Mouse (Mus musculus): ENCODE data around the gene A1bg. TPM values are rescaled to one million over a fixed set of nuclear protein-coding genes. Genes with fewer than 3 reads are reported as not detected.
A peak's percentile ranks its signal among the peaks of the same experiment; 100 is the strongest.

The A1bg gene
- polyA plus RNA-seq (2014; fragmentation: Nextera tagmentation; extraction: Ambion mirVana), result 0.09 TPM in 1 of 2 replicates, not detected in the other

GRCm38 (mm10) chr15:60922912-60923311, at the start of gene A1bg:
Gene A1bg, minus strand, starts transcription at chr15:60923012.
- H3K36me3 ChIP-seq (ENCODE audit: control insufficient read depth, insufficient read depth, low read length), result no peaks in the 10 kb centered on the region
- no peak within 1 kb of the TSS for H3K4me2 ChIP-seq (replicated peaks; ENCODE audit: low read depth, low read length)
- H3K27me3 ChIP-seq (ENCODE audit: control insufficient read depth, insufficient read depth, low read length), result no peaks in the 10 kb centered on the region
- H3K4me3 ChIP-seq (ENCODE audit: low read depth, low read length), result no peak within 1 kb of the TSS
- no peaks in the 10 kb centered on the region for H3K9me3 ChIP-seq (ENCODE audit: control insufficient read depth, low read length)
- H3K4me1 ChIP-seq (replicated peaks; ENCODE audit: control insufficient read depth, insufficient read depth, low read length), result no peaks in the 10 kb centered on the region
- no peak for DNase-seq (ENCODE audit: low spot score)
- H3K9ac ChIP-seq (ENCODE audit: low read depth, low read length), result no peak within 1 kb of the TSS
- H3K27ac ChIP-seq (ENCODE audit: low read depth, low read length), result no peak within 1 kb of the TSS
- ATAC-seq (ENCODE audit: low FRiP score), result no peak

GRCm38 (mm10) chr15:60968549-60968861, 45.7 kb upstream of the A1bg start:
- peaks cover 3% of the 10 kb centered on the region; the same call in 1 of the 2 replicates for H3K4me1 ChIP-seq (replicated peaks; ENCODE audit: control insufficient read depth, insufficient read depth, low read length)
- DNase-seq (ENCODE audit: low spot score), result no peak

GRCm38 (mm10) chr15:60967841-60968548, 45.2 kb upstream of the A1bg start:
- Histone ChIP-seq H3K9ac (ENCODE audit: low read depth, low read length) (no peak overlapping the region), H3K27ac (ENCODE audit: low read depth, low read length) (peak overlapping the region; percentile 68), H3K27me3 (ENCODE audit: control insufficient read depth, insufficient read depth, low read length) (no peaks in the 10 kb centered on the region), H3K4me3 (ENCODE audit: low read depth, low read length) (no peak overlapping the region), H3K9me3 (ENCODE audit: control insufficient read depth, low read length) (no peaks in the 10 kb centered on the region), H3K36me3 (ENCODE audit: control insufficient read depth, insufficient read depth, low read length) (no peaks in the 10 kb centered on the region), H3K4me1 (replicated peaks; ENCODE audit: control insufficient read depth, insufficient read depth, low read length) (peaks cover 3% of the 10 kb centered on the region; the same call in 1 of the 2 replicates), H3K4me2 (replicated peaks; ENCODE audit: low read depth, low read length) (peak overlapping the region; percentile 6; the same call in 1 of the 2 replicates)
- DNase-seq (ENCODE audit: low spot score), result peak; percentile 70
- ATAC-seq (ENCODE audit: low FRiP score), result peak; percentile 96
- WGBS, result 30% methylated on average over 9 of the region's 9 CpGs

More at GRCm38 (mm10) chr15:60968549-60968861, 45.7 kb upstream of the A1bg start:
- no peak overlapping the region for H3K4me3 ChIP-seq (ENCODE audit: low read depth, low read length)
- H3K36me3 ChIP-seq (ENCODE audit: control insufficient read depth, insufficient read depth, low read length), result no peaks in the 10 kb centered on the region
- H3K9ac ChIP-seq (ENCODE audit: low read depth, low read length), result no peak overlapping the region
- H3K9me3 ChIP-seq (ENCODE audit: control insufficient read depth, low read length), result no peaks in the 10 kb centered on the region
- no peaks in the 10 kb centered on the region for H3K27me3 ChIP-seq (ENCODE audit: control insufficient read depth, insufficient read depth, low read length)
- WGBS, result 32% methylated on average over 1 of the region's 1 CpGs
- H3K4me2 ChIP-seq (replicated peaks; ENCODE audit: low read depth, low read length), result no peak overlapping the region
- ATAC-seq (ENCODE audit: low FRiP score), result no peak
- H3K27ac ChIP-seq (ENCODE audit: low read depth, low read length), result peak overlapping the region; percentile 68

GRCm38 (mm10) chr15:60925686-60926085, 2.9 kb upstream of the A1bg start:
- no peaks in the 10 kb centered on the region for H3K27me3 ChIP-seq (ENCODE audit: control insufficient read depth, insufficient read depth, low read length)
- H3K4me2 ChIP-seq (replicated peaks; ENCODE audit: low read depth, low read length), result no peak overlapping the region
- WGBS, result 82% methylated on average over 4 of the region's 4 CpGs
- H3K9me3 ChIP-seq (ENCODE audit: control insufficient read depth, low read length), result no peaks in the 10 kb centered on the region
- no peaks in the 10 kb centered on the region for H3K36me3 ChIP-seq (ENCODE audit: control insufficient read depth, insufficient read depth, low read length)
- no peak overlapping the region for H3K27ac ChIP-seq (ENCODE audit: low read depth, low read length)
- DNase-seq (ENCODE audit: low spot score), result no peak
- H3K4me1 ChIP-seq (replicated peaks; ENCODE audit: control insufficient read depth, insufficient read depth, low read length), result no peaks in the 10 kb centered on the region
- no peak overlapping the region for H3K4me3 ChIP-seq (ENCODE audit: low read depth, low read length)
- no peak overlapping the region for H3K9ac ChIP-seq (ENCODE audit: low read depth, low read length)
- no peak for ATAC-seq (ENCODE audit: low FRiP score)

GRCm38 (mm10) chr15:60903763-60904697, 18.8 kb downstream of the A1bg start:
- WGBS, result 39% methylated on average over 6 of the region's 6 CpGs
- Histone ChIP-seq H3K36me3 (ENCODE audit: control insufficient read depth, insufficient read depth, low read length) (no peaks in the 10 kb centered on the region), H3K9me3 (ENCODE audit: control insufficient read depth, low read length) (no peaks in the 10 kb centered on the region), H3K27ac (ENCODE audit: low read depth, low read length) (no peak overlapping the region), H3K27me3 (ENCODE audit: control insufficient read depth, insufficient read depth, low read length) (no peaks in the 10 kb centered on the region), H3K4me1 (replicated peaks; ENCODE audit: control insufficient read depth, insufficient read depth, low read length) (no peaks in the 10 kb centered on the region), H3K4me2 (replicated peaks; ENCODE audit: low read depth, low read length) (no peak overlapping the region), H3K4me3 (ENCODE audit: low read depth, low read length) (no peak overlapping the region), H3K9ac (ENCODE audit: low read depth, low read length) (no peak overlapping the region)
- ATAC-seq (ENCODE audit: low FRiP score), result peak; percentile 53; the same call in 1 of the 2 replicates
- no peak for DNase-seq (ENCODE audit: low spot score)

- Histone ChIP-seq H3K27me3 (ENCODE audit: control insufficient read depth, insufficient read depth, low read length) (no peaks in the 10 kb centered on the region), H3K9ac (ENCODE audit: low read depth, low read length) (no peak overlapping the region), H3K4me1 (replicated peaks; ENCODE audit: control insufficient read depth, insufficient read depth, low read length) (no peaks in the 10 kb centered on the region), H3K36me3 (ENCODE audit: control insufficient read depth, insufficient read depth, low read length) (no peaks in the 10 kb centered on the region), H3K9me3 (ENCODE audit: control insufficient read depth, low read length) (no peaks in the 10 kb centered on the region), H3K4me3 (ENCODE audit: low read depth, low read length) (no peak overlapping the region), H3K4me2 (replicated peaks; ENCODE audit: low read depth, low read length) (no peak overlapping the region), H3K27ac (ENCODE audit: low read depth, low read length) (no peak overlapping the region)
- DNase-seq (ENCODE audit: low spot score) (no peak), ATAC-seq (ENCODE audit: low FRiP score) (no peak)
- WGBS, result 62% methylated on average over 6 of the region's 6 CpGs
Measured at GRCm38 (mm10) chr15:60898187-60898965, 24.4 kb downstream of the A1bg start.

GRCm38 (mm10) chr15:60896040-60896439, 26.8 kb downstream of the A1bg start:
- ATAC-seq (ENCODE audit: low FRiP score) (no peak), DNase-seq (ENCODE audit: low spot score) (no peak)
- Histone ChIP-seq H3K27ac (ENCODE audit: low read depth, low read length) (no peak overlapping the region), H3K36me3 (ENCODE audit: control insufficient read depth, insufficient read depth, low read length) (no peaks in the 10 kb centered on the region), H3K9ac (ENCODE audit: low read depth, low read length) (no peak overlapping the region), H3K4me1 (replicated peaks; ENCODE audit: control insufficient read depth, insufficient read depth, low read length) (no peaks in the 10 kb centered on the region), H3K9me3 (ENCODE audit: control insufficient read depth, low read length) (no peaks in the 10 kb centered on the region), H3K27me3 (ENCODE audit: control insufficient read depth, insufficient read depth, low read length) (no peaks in the 10 kb centered on the region), H3K4me3 (ENCODE audit: low read depth, low read length) (no peak overlapping the region), H3K4me2 (replicated peaks; ENCODE audit: low read depth, low read length) (no peak overlapping the region)
- 86% methylated on average over 2 of the region's 2 CpGs for WGBS

- Histone ChIP-seq H3K9me3 (ENCODE audit: control insufficient read depth, low read length) (no peaks in the 10 kb centered on the region), H3K27ac (ENCODE audit: low read depth, low read length) (no peak overlapping the region), H3K4me1 (replicated peaks; ENCODE audit: control insufficient read depth, insufficient read depth, low read length) (no peaks in the 10 kb centered on the region; the same call in 1 of the 2 replicates), H3K27me3 (ENCODE audit: control insufficient read depth, insufficient read depth, low read length) (no peaks in the 10 kb centered on the region), H3K36me3 (ENCODE audit: control insufficient read depth, insufficient read depth, low read length) (no peaks in the 10 kb centered on the region), H3K9ac (ENCODE audit: low read depth, low read length) (no peak overlapping the region), H3K4me2 (replicated peaks; ENCODE audit: low read depth, low read length) (no peak overlapping the region), H3K4me3 (ENCODE audit: low read depth, low read length) (no peak overlapping the region)
- 83% methylated on average over 3 of the region's 3 CpGs for WGBS
- DNase-seq (ENCODE audit: low spot score) (no peak), ATAC-seq (ENCODE audit: low FRiP score) (no peak)
Measured at GRCm38 (mm10) chr15:60892976-60893463, 29.8 kb downstream of the A1bg start.
